Mouse (Mus musculus): Measurements from ENCODE around the gene Sema4c.

GRCm38 (mm10) chr1:36596114-36596513 is 38.0 kb upstream of the Sema4c start:
- TF ChIP-seq CTCF (IDR thresholded peaks at IDR 0.05; ENCODE audit: control insufficient read depth, insufficient read depth, insufficient read length): no peak
- no peak for TF ChIP-seq MAX (IDR thresholded peaks at IDR 0.05)
- TF ChIP-seq FOSL1 (IDR thresholded peaks at IDR 0.05; ENCODE audit: insufficient read depth, low read length, poor library complexity, severe bottlenecking): no peak
- TF ChIP-seq MYOG (IDR thresholded peaks at IDR 0.05; ENCODE audit: control insufficient read depth, extremely low read depth, insufficient read length): no peak
- TF ChIP-seq USF1 (IDR thresholded peaks at IDR 0.05; ENCODE audit: low read depth): no peak
- no peak for TF ChIP-seq CEBPB (IDR thresholded peaks at IDR 0.05; ENCODE audit: low read depth)
